Mouse (Mus musculus): ENCODE results near the gene Gm49321.

GRCm38 (mm10) chr12:73931274-73931673, 6.2 kb upstream of the Gm49321 start:
- no peak for TF ChIP-seq CTCF (IDR thresholded peaks at IDR 0.05; ENCODE audit: control insufficient read depth, insufficient read depth, insufficient replicate concordance, low read depth, low read length)
- TF ChIP-seq POLR2A (IDR thresholded peaks at IDR 0.05; ENCODE audit: control insufficient read depth, low read depth, low read length) = no peak
